Mouse (Mus musculus) liver, embryonic 14.5 days (tissue): ENCODE results near the gene Tigd3. TPM values are rescaled to one million over a fixed set of nuclear protein-coding genes. Genes with fewer than 3 reads are reported as not detected.

Experiments
- ATAC-seq: fragments of 200-750 bp; cut with Nextera tagmentation; 2 replicates; pipeline ENCODE4 v1.8.0; 2017; ENCODE audit warnings: moderate number of reproducible peaks, mild to moderate bottlenecking, moderate library complexity; ENCODE audit not compliant: insufficient read depth
- DNase-seq, 3 experiments: peaks; one replicate each; pipeline ENCODE4 v3.0.0-alpha.2; 2012 to 2013; ENCODE audit warnings: low read depth in 3 of 3, low spot score in 3 of 3
- H3K27ac ChIP-seq: fragments of 300-500 bp; sonication (generic); 2 replicates; pipeline ENCODE4 v1.5.1; 2014; ENCODE audit warnings: moderate library complexity, mild to moderate bottlenecking, control low read depth, inconsistent platforms
- H3K27me3 ChIP-seq: fragments of 300-500 bp; sonication (generic); 2 replicates; pipeline ENCODE4 v1.6.1; 2014; ENCODE audit warnings: mild to moderate bottlenecking, low read length, moderate library complexity; ENCODE audit not compliant: control insufficient read depth, insufficient read depth
- H3K36me3 ChIP-seq: fragments of 300-500 bp; sonication (generic); replicated peaks from 2 replicates; pipeline ENCODE4 v1.6.1; 2014; ENCODE audit warnings: low read depth; ENCODE audit not compliant: control insufficient read depth, insufficient read depth
- H3K4me1 ChIP-seq, 2 experiments: fragments of 200-500 bp in 1 of 2; fragments of 300-500 bp in 1 of 2; sonication (generic) in 1 of 2; replicated peaks; 2 replicates each; pipeline ENCODE4 v1.6.1; 2012 to 2014; ENCODE audit warnings: antibody characterized with exemption in 1 of 2, inconsistent platforms in 1 of 2, low read length in 1 of 2; ENCODE audit not compliant: control insufficient read depth in 2 of 2, insufficient read depth in 2 of 2
- H3K4me2 ChIP-seq: fragments of 300-500 bp; sonication (generic); 2 replicates; pipeline ENCODE4 v1.6.1; 2014; ENCODE audit warnings: low read depth, mild to moderate bottlenecking, control low read depth, moderate library complexity
- H3K4me3 ChIP-seq, 2 experiments: fragments of 200-500 bp in 1 of 2; fragments of 300-500 bp in 1 of 2; sonication (generic) in 1 of 2; 2 replicates each; pipeline ENCODE4 v1.5.1; 2012 to 2014; ENCODE audit warnings: low read depth in 2 of 2, low read length in 2 of 2, mild to moderate bottlenecking in 2 of 2, control low read depth in 1 of 2, inconsistent platforms in 1 of 2, moderate library complexity in 1 of 2; ENCODE audit not compliant: insufficient read depth in 1 of 2
- H3K9ac ChIP-seq: fragments of 300-500 bp; sonication (generic); replicated peaks from 2 replicates; pipeline ENCODE4 v1.6.1; 2014; ENCODE audit warnings: mild to moderate bottlenecking, control low read depth, moderate library complexity
- H3K9me3 ChIP-seq: fragments of 300-500 bp; sonication (generic); 2 replicates; pipeline ENCODE4 v1.6.1; 2016; ENCODE audit warnings: low read length, mixed read lengths; ENCODE audit not compliant: control insufficient read depth
- CTCF ChIP-seq: IDR thresholded peaks from 2 replicates; pipeline ENCODE4 v1.5.1; 2016; ENCODE audit warnings: antibody characterized with exemption, low read depth, control low read depth
- EP300 ChIP-seq: IDR thresholded peaks from 2 replicates; pipeline ENCODE4 v1.6.1; 2016; ENCODE audit warnings: antibody characterized with exemption, low read depth
- WGBS: fragments of 180-500 bp; shearing (Covaris S2); extraction: QIAGEN DNeasy Blood & Tissue Kit; methylation state at CpG from one replicate; pipeline ENCODE4 v1.1.7; 2014; ENCODE audit not compliant: insufficient replicate concordance; 5-methylcytosine and 5-hydroxymethylcytosine counted together
- polyA plus RNA-seq, 2 experiments: library from polyadenylated mRNA; depleted of rRNA in 1 of 2; stranded (reverse) in 1 of 2; unstranded in 1 of 2; fragments of >200 nt; fragmentation: Nextera tagmentation in 1 of 2; extraction: Ambion mirVana in 1 of 2; gene quantifications; 2 replicates each; pipeline versions ENCODE4 v1.2.1 to v1.2.3; 2012 to 2014

The Tigd3 gene
- polyA plus RNA-seq, 2 experiments = 1.1 to 2.4 TPM

- 16% methylated on average over 15 of the region's 15 CpGs for WGBS
- Histone ChIP-seq H3K36me3 (no peaks in the 10 kb centered on the region), H3K27ac (peak overlapping the region; percentile 37), H3K9me3 (no peaks in the 10 kb centered on the region), H3K4me3 (peak overlapping the region; percentile 0 to 30), H3K4me1 (peaks cover 34 to 36% of the 10 kb centered on the region in 2 experiments), H3K9ac (peak overlapping the region; percentile 44), H3K4me2 (peak overlapping the region; percentile 100), H3K27me3 (peaks cover 7% of the 10 kb centered on the region)
- TF ChIP-seq EP300 (peak; percentile 58), CTCF (no peak)
- ATAC-seq (peak; percentile 76), DNase-seq (peak; percentile 51 to 73 (median 57))
These were observed 28.4 kb upstream of the Tigd3 start for GRCm38 (mm10) chr19:5922119-5922942.

GRCm38 (mm10) chr19:5921715-5922114, 27.8 kb upstream of the Tigd3 start:
- ATAC-seq (peak; percentile 30; the same call in 1 of the 2 replicates), DNase-seq (peak in 1 of 3 experiments; percentile 56)
- peak overlapping the region; percentile 37 for H3K27ac ChIP-seq
- no peaks in the 10 kb centered on the region for H3K9me3 ChIP-seq
- TF ChIP-seq EP300 (no peak), CTCF (no peak)
- peak overlapping the region; percentile 0 to 30; a peak in 3 of 4 replicates for H3K4me3 ChIP-seq
- peaks cover 7% of the 10 kb centered on the region for H3K27me3 ChIP-seq
- H3K4me1 ChIP-seq = peaks cover 34 to 36% of the 10 kb centered on the region in 2 experiments
- no peaks in the 10 kb centered on the region for H3K36me3 ChIP-seq
- H3K9ac ChIP-seq = peak overlapping the region; percentile 44
- 17% methylated on average over 9 of the region's 9 CpGs for WGBS
- peak overlapping the region; percentile 100 for H3K4me2 ChIP-seq

- peak in 1 of 3 experiments; percentile 52 for DNase-seq
- 6% methylated on average over 13 of the region's 13 CpGs for WGBS
- Histone ChIP-seq H3K4me1 (peaks cover 20 to 29% of the 10 kb centered on the region in 2 experiments), H3K27me3 (no peaks in the 10 kb centered on the region), H3K4me3 (peak within 1 kb of the TSS; percentile 97 to 99), H3K4me2 (peak within 1 kb of the TSS; percentile 94), H3K27ac (peak within 1 kb of the TSS; percentile 80), H3K9me3 (no peaks in the 10 kb centered on the region), H3K36me3 (peaks cover 12% of the 10 kb centered on the region), H3K9ac (peak within 1 kb of the TSS; percentile 99)
- no peak for TF ChIP-seq EP300
- TF ChIP-seq CTCF = no peak
- peak; percentile 51 for ATAC-seq
These were observed 19.2 kb upstream of the Tigd3 start, which contains the start of gene Dpf2 for GRCm38 (mm10) chr19:5913007-5913719. TSS of gene Dpf2 (minus strand) at chr19:5913010.

DNA sequence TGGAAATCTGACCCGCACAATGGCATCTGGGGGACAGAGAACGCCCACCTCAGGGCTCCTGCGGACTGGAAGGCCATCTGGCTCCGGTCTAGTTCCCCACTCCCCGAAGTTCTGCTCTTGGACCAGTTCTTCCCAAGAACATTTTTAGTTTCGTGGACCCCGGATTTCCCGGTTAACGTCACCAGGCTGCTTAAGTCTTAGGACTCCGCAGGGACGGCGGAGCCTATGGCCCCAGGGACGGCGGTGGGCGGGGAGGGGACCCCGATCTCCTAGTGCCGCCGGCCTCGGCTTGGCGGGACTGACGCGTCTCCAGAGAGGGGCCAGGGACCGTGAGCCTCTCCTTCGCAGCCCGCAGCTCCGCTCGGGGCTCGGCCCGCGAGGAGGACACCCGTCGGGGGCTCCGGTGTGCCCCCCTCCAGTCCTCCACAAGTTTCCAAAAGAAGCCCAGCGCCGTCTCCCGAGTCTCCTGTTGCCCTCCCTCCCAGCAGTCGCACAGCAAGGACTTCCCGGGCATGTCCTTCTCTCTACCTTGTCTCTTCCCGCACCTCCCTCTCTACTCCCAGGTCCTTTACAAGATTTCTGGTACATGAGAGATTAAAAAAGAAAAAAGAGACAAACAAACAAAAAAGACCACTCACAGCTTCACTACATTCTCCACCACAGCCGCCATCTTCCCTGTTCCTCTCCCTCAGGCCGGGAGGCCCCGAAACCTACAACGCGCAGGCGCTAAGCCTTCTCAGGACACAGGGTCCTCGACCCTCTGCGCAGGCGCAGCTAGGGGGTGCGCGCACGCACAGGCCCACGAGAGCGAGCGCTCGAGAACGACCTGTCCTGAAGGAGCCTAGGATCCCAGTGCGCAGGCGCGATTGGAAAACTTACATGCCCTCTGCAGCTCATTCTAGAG, 18.4 kb upstream of the Tigd3 start:
- Histone ChIP-seq H3K9ac (peak overlapping the region; percentile 99), H3K4me2 (peak overlapping the region; percentile 94), H3K9me3 (no peaks in the 10 kb centered on the region), H3K4me1 (peaks cover 20 to 29% of the 10 kb centered on the region in 2 experiments), H3K4me3 (peak overlapping the region; percentile 97 to 99), H3K27ac (peak overlapping the region; percentile 80), H3K36me3 (peaks cover 12% of the 10 kb centered on the region), H3K27me3 (no peaks in the 10 kb centered on the region)
- peak; percentile 99 for DNase-seq
- ATAC-seq = peak; percentile 96
- TF ChIP-seq CTCF (peak; percentile 57), EP300 (no peak)
- WGBS = under 1% methylated on average over 59 of the region's 59 CpGs
